Mouse (Mus musculus) embryonic facial prominence, embryonic 10.5 days (tissue): ENCODE data around the gene Map6. TPM values are rescaled to one million over a fixed set of nuclear protein-coding genes. Genes with fewer than 3 reads are reported as not detected.

ENCODE experiments used
- DNase-seq: peaks from one replicate; pipeline ENCODE4 v3.0.0-alpha.2; 2017; ENCODE audit warnings: low spot score
- H3K27ac ChIP-seq: fragments of 300-500 bp; sonication (generic); replicated peaks from 2 replicates; pipeline ENCODE4 v1.5.1; 2016; ENCODE audit warnings: mild to moderate bottlenecking
- H3K27me3 ChIP-seq: fragments of 300-500 bp; sonication (generic); replicated peaks from 2 replicates; pipeline ENCODE4 v1.6.1; 2016; ENCODE audit warnings: low read depth, mild to moderate bottlenecking; ENCODE audit not compliant: poor library complexity, severe bottlenecking
- H3K36me3 ChIP-seq: fragments of 300-500 bp; sonication (generic); replicated peaks from 2 replicates; pipeline ENCODE4 v1.6.1; 2016; ENCODE audit warnings: mild to moderate bottlenecking, moderate library complexity
- H3K4me1 ChIP-seq: fragments of 300-500 bp; sonication (generic); 2 replicates; pipeline ENCODE4 v1.6.1; 2016
- H3K4me3 ChIP-seq: fragments of 300-500 bp; sonication (generic); 2 replicates; pipeline ENCODE4 v1.5.1; 2016; ENCODE audit warnings: mild to moderate bottlenecking, moderate library complexity
- H3K9me3 ChIP-seq: fragments of 300-500 bp; sonication (generic); 2 replicates; pipeline ENCODE4 v1.6.1; 2016; ENCODE audit warnings: mild to moderate bottlenecking
- WGBS: fragments of 180-500 bp; shearing (Covaris S2); methylation state at CpG from one replicate; pipeline ENCODE4 v1.1.7; 2016; 5-methylcytosine and 5-hydroxymethylcytosine counted together
- polyA plus RNA-seq: library from polyadenylated mRNA; unstranded; fragments of >200 nt; fragmentation: Nextera tagmentation; extraction: Ambion mirVana; gene quantifications from 2 replicates; pipeline ENCODE4 v1.2.1, GENCODE M21; 2016

The Map6 gene
- polyA plus RNA-seq, 1 experiment from 2014 or later, result 10.2 TPM

DNA sequence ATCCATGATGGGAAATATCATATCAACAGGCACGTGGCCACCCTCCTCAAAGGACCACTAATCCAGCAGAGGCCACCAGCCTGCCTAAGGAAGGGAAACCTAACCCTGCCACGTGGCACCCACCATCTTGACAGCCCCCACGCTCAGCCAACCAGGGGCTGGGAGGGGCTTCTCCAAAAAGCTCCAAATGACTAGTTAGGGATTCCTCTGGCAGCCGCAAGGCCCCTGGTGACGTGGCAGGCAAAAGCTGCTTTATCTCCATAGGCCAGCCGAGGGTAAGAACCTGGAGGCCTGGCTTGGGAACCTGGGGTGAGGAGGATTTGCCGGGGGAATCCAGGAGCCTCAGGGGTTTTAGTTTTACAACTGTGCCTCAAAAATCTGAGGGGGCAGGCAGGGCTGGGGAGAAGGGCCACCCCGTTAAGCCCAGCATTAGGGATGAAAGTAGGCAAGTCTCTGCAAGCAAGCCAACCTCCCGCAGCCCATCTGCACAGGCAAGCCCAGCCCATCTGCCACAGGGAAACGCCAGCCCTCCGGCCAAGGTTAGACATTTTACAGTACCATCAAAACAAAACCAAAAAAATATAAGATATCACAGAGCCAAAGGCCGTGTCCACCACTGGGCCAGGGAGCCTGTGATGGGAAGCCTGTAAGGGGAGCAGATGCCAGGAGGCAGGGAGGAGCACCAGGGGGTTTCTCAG, 84.0 kb downstream of the Map6 start:
- 3% methylated on average over 12 of the region's 12 CpGs for WGBS
- peak overlapping the region; percentile 67 for H3K4me3 ChIP-seq
- DNase-seq, result peak; percentile 77
- peaks cover 50% of the 10 kb centered on the region for H3K36me3 ChIP-seq
- H3K9me3 ChIP-seq, result no peaks in the 10 kb centered on the region
- H3K27me3 ChIP-seq, result no peaks in the 10 kb centered on the region
- peaks cover 81% of the 10 kb centered on the region for H3K4me1 ChIP-seq
- peak overlapping the region; percentile 96 for H3K27ac ChIP-seq

GRCm38 (mm10) chr7:99351802-99352517, 84.7 kb downstream of the Map6 start:
- WGBS, result under 1% methylated on average over 18 of the region's 18 CpGs
- H3K27me3 ChIP-seq, result no peaks in the 10 kb centered on the region
- peak overlapping the region; percentile 96 for H3K27ac ChIP-seq
- H3K36me3 ChIP-seq, result peaks cover 42% of the 10 kb centered on the region
- peak overlapping the region; percentile 67 for H3K4me3 ChIP-seq
- peaks cover 85% of the 10 kb centered on the region for H3K4me1 ChIP-seq
- DNase-seq, result peak; percentile 81
- no peaks in the 10 kb centered on the region for H3K9me3 ChIP-seq

DNA sequence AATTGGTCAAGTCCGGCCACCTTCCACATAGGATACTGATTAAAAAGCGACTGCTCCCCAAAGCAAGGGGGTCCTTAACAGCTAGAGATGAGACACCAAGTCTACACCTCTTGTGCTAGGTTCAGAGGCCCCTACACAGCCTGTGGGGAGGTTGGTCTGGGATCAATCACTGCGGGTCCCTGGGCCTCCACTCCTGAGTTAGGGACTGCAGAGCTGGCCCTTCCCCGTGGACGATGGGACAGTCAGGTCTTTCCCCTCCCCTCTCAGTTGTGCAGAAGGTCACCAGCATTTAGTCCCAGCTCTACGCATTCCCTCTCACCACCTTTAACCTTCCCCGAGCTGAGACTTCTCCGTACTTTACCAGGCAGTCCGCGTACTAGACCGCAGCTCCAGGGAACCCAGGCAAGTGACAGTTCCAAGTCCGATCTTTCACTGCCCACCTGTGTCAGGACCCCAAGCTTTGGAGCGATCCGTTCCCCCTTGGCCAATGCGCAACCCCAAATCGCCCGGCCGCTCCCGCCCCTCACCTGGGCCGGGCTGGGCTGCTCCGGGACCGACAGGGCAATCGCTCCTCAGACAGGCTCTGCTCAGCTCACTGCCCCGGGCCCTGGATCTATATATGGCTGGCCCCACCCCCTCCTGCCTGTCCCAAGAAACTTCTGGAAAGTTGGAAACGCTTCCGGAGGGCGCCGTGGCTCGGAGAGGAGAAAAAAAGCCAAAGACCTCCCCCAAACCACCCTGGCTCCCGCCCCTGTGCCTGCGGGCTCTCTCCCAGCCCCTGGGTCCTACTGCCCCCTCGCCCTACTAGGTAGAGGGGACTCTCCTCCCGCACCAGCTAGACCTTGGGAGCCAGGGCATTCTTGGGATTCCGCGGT, 85.5 kb downstream of the Map6 start, which contains the start of gene Serpinh1:
TSS of gene Serpinh1 (minus strand) at position 714 of the 875 bp plus-strand sequence.
- WGBS, result under 1% methylated on average over 35 of the region's 35 CpGs
- H3K4me3 ChIP-seq, result peak within 1 kb of the TSS; percentile 67

GRCm38 (mm10) chr7:99355731-99356131, 88.5 kb downstream of the Map6 start:
- Histone ChIP-seq H3K36me3 (peaks cover 5% of the 10 kb centered on the region), H3K9me3 (no peaks in the 10 kb centered on the region), H3K4me3 (peak overlapping the region; percentile 45), H3K27ac (peak overlapping the region; percentile 96), H3K4me1 (peaks cover 90% of the 10 kb centered on the region), H3K27me3 (no peaks in the 10 kb centered on the region)
- peak; percentile 86 for DNase-seq
- WGBS, result 4% methylated on average over 7 of the region's 7 CpGs

More for the DNA sequence above, 85.5 kb downstream of the Map6 start, which contains the start of gene Serpinh1:
- peak within 1 kb of the TSS; percentile 96 for H3K27ac ChIP-seq
- peaks cover 34% of the 10 kb centered on the region for H3K36me3 ChIP-seq
- H3K27me3 ChIP-seq, result no peaks in the 10 kb centered on the region
- DNase-seq, result peak; percentile 93
- H3K4me1 ChIP-seq, result peaks cover 92% of the 10 kb centered on the region
- no peaks in the 10 kb centered on the region for H3K9me3 ChIP-seq

DNA sequence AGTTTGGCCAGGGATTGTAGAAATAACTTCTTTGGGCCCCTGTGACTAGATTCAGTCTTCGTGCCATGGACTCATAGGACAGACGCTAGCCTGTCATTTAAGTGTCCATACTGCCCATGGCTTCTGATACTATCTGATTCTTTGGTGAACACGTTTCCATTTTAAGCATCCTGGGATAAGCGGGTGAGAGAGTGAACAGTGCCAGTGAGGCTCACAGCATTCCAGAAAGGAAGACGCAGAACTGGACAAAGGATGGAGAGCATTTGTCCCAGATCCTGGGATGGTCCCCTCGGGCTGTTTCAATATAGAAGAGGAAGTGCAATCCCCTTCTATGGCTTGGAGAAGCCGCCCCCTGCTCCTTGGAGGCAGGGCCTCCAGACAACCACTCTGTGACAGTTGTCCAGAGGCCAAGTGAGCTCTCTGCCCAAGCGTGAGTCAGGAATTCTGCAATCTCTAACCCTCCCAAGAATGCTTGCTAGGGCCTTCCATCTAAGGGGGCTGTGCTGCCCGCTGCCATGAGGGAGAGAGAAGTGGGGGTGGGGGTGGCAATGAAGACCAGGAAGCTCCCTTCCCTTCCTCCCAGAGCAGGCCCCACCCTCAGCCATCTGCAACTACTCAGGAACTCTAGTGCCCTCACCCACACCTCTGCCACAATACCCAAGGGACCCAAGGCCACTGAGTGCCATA, 89.1 kb downstream of the Map6 start:
- peak; percentile 36 for DNase-seq
- 25% methylated on average over 9 of the region's 9 CpGs for WGBS
- peak overlapping the region; percentile 45 for H3K4me3 ChIP-seq

GRCm38 (mm10) chr7:99357201-99357600, 90.0 kb downstream of the Map6 start:
- peak overlapping the region; percentile 96 for H3K27ac ChIP-seq
- H3K4me1 ChIP-seq, result peaks cover 85% of the 10 kb centered on the region
- no peak for DNase-seq
- no peaks in the 10 kb centered on the region for H3K36me3 ChIP-seq
- no peaks in the 10 kb centered on the region for H3K9me3 ChIP-seq
- 68% methylated on average over 7 of the region's 7 CpGs for WGBS
- no peak overlapping the region for H3K4me3 ChIP-seq
- H3K27me3 ChIP-seq, result no peaks in the 10 kb centered on the region

More for the DNA sequence above, 89.1 kb downstream of the Map6 start:
- Histone ChIP-seq H3K27ac (peak overlapping the region; percentile 96), H3K4me1 (peaks cover 90% of the 10 kb centered on the region), H3K36me3 (no peaks in the 10 kb centered on the region), H3K9me3 (no peaks in the 10 kb centered on the region), H3K27me3 (no peaks in the 10 kb centered on the region)

GRCm38 (mm10) chr7:99358371-99358770, 91.1 kb downstream of the Map6 start:
- peaks cover 3% of the 10 kb centered on the region; the same call in 1 of the 2 replicates for H3K9me3 ChIP-seq
- no peaks in the 10 kb centered on the region for H3K27me3 ChIP-seq
- H3K27ac ChIP-seq, result peak overlapping the region; percentile 48
- no peak overlapping the region for H3K4me3 ChIP-seq
- no peak for DNase-seq
- peaks cover 74% of the 10 kb centered on the region for H3K4me1 ChIP-seq
- no peaks in the 10 kb centered on the region for H3K36me3 ChIP-seq
- 88% methylated on average over 8 of the region's 8 CpGs for WGBS

- Histone ChIP-seq H3K36me3 (no peaks in the 10 kb centered on the region), H3K27ac (peak overlapping the region; percentile 94), H3K9me3 (peaks cover 5% of the 10 kb centered on the region; the same call in 1 of the 2 replicates), H3K27me3 (no peaks in the 10 kb centered on the region), H3K4me3 (peak overlapping the region; percentile 41), H3K4me1 (peaks cover 67% of the 10 kb centered on the region)
- peak; percentile 96 for DNase-seq
- WGBS, result 6% methylated on average over 10 of the region's 10 CpGs
These were observed 93.0 kb downstream of the Map6 start for GRCm38 (mm10) chr7:99360021-99360802.

- WGBS, result 12% methylated on average over 8 of the region's 8 CpGs
- Histone ChIP-seq H3K27ac (peak overlapping the region; percentile 94), H3K27me3 (no peaks in the 10 kb centered on the region), H3K4me1 (peaks cover 60% of the 10 kb centered on the region), H3K9me3 (peaks cover 5% of the 10 kb centered on the region; the same call in 1 of the 2 replicates), H3K36me3 (no peaks in the 10 kb centered on the region), H3K4me3 (peak overlapping the region; percentile 41)
- DNase-seq, result peak; percentile 66
These were observed 93.7 kb downstream of the Map6 start for GRCm38 (mm10) chr7:99360803-99361414.

DNA sequence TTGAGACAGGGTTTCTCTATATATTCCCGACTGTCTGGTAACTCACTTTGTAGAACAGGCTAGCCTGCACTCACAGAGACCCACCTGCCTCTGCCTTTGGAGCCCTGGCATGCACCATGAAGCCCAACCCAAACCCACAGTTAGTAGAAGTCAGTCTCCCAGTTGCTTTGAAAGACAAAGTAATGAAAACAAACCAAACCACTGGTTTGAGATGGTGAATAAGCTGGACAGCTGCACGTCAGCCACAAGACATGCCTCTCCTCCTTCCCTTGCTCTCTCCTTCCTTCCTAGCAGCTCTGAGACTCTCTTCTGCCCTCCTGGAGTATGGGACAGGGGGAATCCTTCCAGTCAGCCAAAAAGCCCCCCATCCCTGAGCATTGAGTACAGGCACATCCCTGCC, 94.9 kb downstream of the Map6 start:
- Histone ChIP-seq H3K4me3 (no peak overlapping the region), H3K27me3 (no peaks in the 10 kb centered on the region), H3K4me1 (peaks cover 48% of the 10 kb centered on the region), H3K9me3 (peaks cover 5% of the 10 kb centered on the region; the same call in 1 of the 2 replicates), H3K27ac (peak overlapping the region; percentile 94; the same call in 1 of the 2 replicates), H3K36me3 (no peaks in the 10 kb centered on the region)
- DNase-seq, result no peak
- 96% methylated on average over 2 of the region's 2 CpGs for WGBS

GRCm38 (mm10) chr7:99365069-99365468, 97.8 kb downstream of the Map6 start:
- DNase-seq, result peak; percentile 77
- peaks cover 28% of the 10 kb centered on the region for H3K4me1 ChIP-seq
- no peak overlapping the region for H3K4me3 ChIP-seq
- 0 out of 2 replicates have a peak, but pooled peaks cover 3% of the 10 kb centered on the region for H3K27me3 ChIP-seq
- WGBS, result 1% methylated on average over 5 of the region's 5 CpGs
- H3K36me3 ChIP-seq, result no peaks in the 10 kb centered on the region
- H3K27ac ChIP-seq, result peak overlapping the region; percentile 69; the same call in 1 of the 2 replicates
- H3K9me3 ChIP-seq, result peaks cover 5% of the 10 kb centered on the region; the same call in 1 of the 2 replicates
